Mouse (Mus musculus) 3134 (cell line): ENCODE measurements around the gene Capns2.

Experiments used
- DNase-seq: peaks from one replicate; pipeline ENCODE4 v3.0.0-alpha.2; 2011; ENCODE audit warnings: low spot score; ENCODE audit not compliant: insufficient read length; ENCODE audit errors: extremely low read depth

The Capns2 gene

GRCm38 (mm10) chr8:92903488-92904135 is 2.4 kb downstream of the Capns2 start:
- DNase-seq = no peak

GRCm38 (mm10) chr8:92906553-92906952 is 5.3 kb downstream of the Capns2 start:
- DNase-seq = no peak

- no peak for DNase-seq
These were observed 7.2 kb downstream of the Capns2 start for GRCm38 (mm10) chr8:92908448-92908847.

GRCm38 (mm10) chr8:92911477-92911876 is 10.3 kb downstream of the Capns2 start:
- DNase-seq = no peak

- DNase-seq = no peak
These were observed 12.2 kb downstream of the Capns2 start for GRCm38 (mm10) chr8:92913396-92913795.

GRCm38 (mm10) chr8:92916082-92916481 is 14.9 kb downstream of the Capns2 start:
- no peak for DNase-seq

GRCm38 (mm10) chr8:92921768-92922167 is 20.6 kb downstream of the Capns2 start:
- DNase-seq = no peak

- DNase-seq = no peak
These were observed 27.8 kb downstream of the Capns2 start for GRCm38 (mm10) chr8:92928986-92929385.

- peak; percentile 56 for DNase-seq
These were observed 36.8 kb downstream of the Capns2 start for GRCm38 (mm10) chr8:92938056-92938455.

GRCm38 (mm10) chr8:92949071-92949470 is 47.9 kb downstream of the Capns2 start:
- no peak for DNase-seq

GRCm38 (mm10) chr8:92950639-92951371 is 49.6 kb downstream of the Capns2 start:
- DNase-seq = no peak
